Mouse (Mus musculus) cerebellum, adult 11-12 months (tissue): ENCODE results near the gene Pik3c2a.

Experiments used
- DNase-seq: peaks from one replicate; pipeline ENCODE4 v3.0.0; 2022

Pik3c2a gene

GRCm38 (mm10) chr7:116443004-116443696, at the start of gene Pik3c2a:
Gene Pik3c2a, minus strand, starts transcription at chr7:116443449.
- peak; percentile 95 for DNase-seq

- no peak for DNase-seq
These were observed 47.9 kb upstream of the Pik3c2a start for GRCm38 (mm10) chr7:116491113-116491512.

GRCm38 (mm10) chr7:116485062-116485601, 41.9 kb upstream of the Pik3c2a start:
- DNase-seq, result no peak

- no peak for DNase-seq
These were observed 41.0 kb upstream of the Pik3c2a start for GRCm38 (mm10) chr7:116484213-116484612.

- DNase-seq, result no peak
These were observed 40.5 kb upstream of the Pik3c2a start for GRCm38 (mm10) chr7:116483782-116484181.

- DNase-seq, result no peak
These were observed 39.9 kb upstream of the Pik3c2a start for GRCm38 (mm10) chr7:116483106-116483505.

GRCm38 (mm10) chr7:116476264-116476663, 33.0 kb upstream of the Pik3c2a start:
- DNase-seq, result no peak

- DNase-seq, result no peak
These were observed 32.6 kb upstream of the Pik3c2a start for GRCm38 (mm10) chr7:116475836-116476235.

- DNase-seq, result no peak
These were observed 18.9 kb upstream of the Pik3c2a start for GRCm38 (mm10) chr7:116462114-116462513.

- DNase-seq, result no peak
These were observed 15.8 kb upstream of the Pik3c2a start for GRCm38 (mm10) chr7:116458985-116459441.

- DNase-seq, result no peak
These were observed 14.1 kb upstream of the Pik3c2a start for GRCm38 (mm10) chr7:116457391-116457790.

GRCm38 (mm10) chr7:116456964-116457363, 13.7 kb upstream of the Pik3c2a start:
- no peak for DNase-seq

- no peak for DNase-seq
These were observed 3.4 kb upstream of the Pik3c2a start for GRCm38 (mm10) chr7:116446645-116447044.

- peak; percentile 15 for DNase-seq
These were observed 1.1 kb upstream of the Pik3c2a start for GRCm38 (mm10) chr7:116444326-116444809.

GRCm38 (mm10) chr7:116443697-116444325, 562 bp upstream of the Pik3c2a start:
- no peak for DNase-seq

GRCm38 (mm10) chr7:116442226-116442625, 1.0 kb downstream of the Pik3c2a start:
- DNase-seq, result no peak

GRCm38 (mm10) chr7:116441346-116441745, 1.9 kb downstream of the Pik3c2a start:
- DNase-seq, result no peak

- DNase-seq, result no peak
These were observed 11.6 kb downstream of the Pik3c2a start for GRCm38 (mm10) chr7:116431661-116432060.

GRCm38 (mm10) chr7:116430926-116431325, 12.3 kb downstream of the Pik3c2a start:
- no peak for DNase-seq

- DNase-seq, result no peak
These were observed 16.0 kb downstream of the Pik3c2a start for GRCm38 (mm10) chr7:116427206-116427605.

GRCm38 (mm10) chr7:116425771-116426170, 17.5 kb downstream of the Pik3c2a start:
- no peak for DNase-seq

GRCm38 (mm10) chr7:116421081-116421480, 22.2 kb downstream of the Pik3c2a start:
- DNase-seq, result no peak

GRCm38 (mm10) chr7:116409438-116409837, 33.8 kb downstream of the Pik3c2a start:
- DNase-seq, result no peak

- no peak for DNase-seq
These were observed 50.9 kb downstream of the Pik3c2a start for GRCm38 (mm10) chr7:116392329-116392728.
